ENCODE assay signal across 7 mouse cellular contexts in genomic region chr4:155841651-155842270, GRCm38 (mm10). TPM values are rescaled to one million over a fixed set of nuclear protein-coding genes. Genes with fewer than 3 reads are reported as not detected.
DNase-seq lines count a peak whose midpoint lies in the region; ATAC-seq and TF ChIP-seq lines count a peak whose summit lies in the region.

No protein-coding gene starts in this region.

- H3K36me3 ChIP-seq in lung, embryonic 14.5 days (ENCODE audit: insufficient read depth), result peaks cover 32% of the 10 kb centered on the region; the same call in 1 of the 2 replicates
- peaks cover 15% of the 10 kb centered on the region for H3K36me3 ChIP-seq in embryonic facial prominence, embryonic 12.5 days
- H3K36me3 ChIP-seq in hindbrain, embryonic 15.5 days, result no peaks in the 10 kb centered on the region
- H3K36me3 ChIP-seq in midbrain, embryonic 16.5 days (ENCODE audit: control insufficient read depth, insufficient read depth, low read length), result no peaks in the 10 kb centered on the region

- TF ChIP-seq CTCF in lung, embryonic 14.5 days (IDR thresholded peaks at IDR 0.05; ENCODE audit: low read depth), result no peak

- H3K9me3 ChIP-seq in lung, embryonic 14.5 days (ENCODE audit: low read depth, low read length), result no peaks in the 10 kb centered on the region
- no peaks in the 10 kb centered on the region for H3K9me3 ChIP-seq in embryonic facial prominence, embryonic 12.5 days
- H3K9me3 ChIP-seq in hindbrain, embryonic 15.5 days, result no peaks in the 10 kb centered on the region
- no peaks in the 10 kb centered on the region for H3K9me3 ChIP-seq in midbrain, embryonic 16.5 days (replicated peaks; ENCODE audit: control insufficient read depth, low read length, poor library complexity, severe bottlenecking)

- no peak overlapping the region for H3K27ac ChIP-seq in lung, embryonic 14.5 days (ENCODE audit: low read depth)
- H3K27ac ChIP-seq in embryonic facial prominence, embryonic 12.5 days, result no peak overlapping the region
- H3K27ac ChIP-seq in hindbrain, embryonic 15.5 days (replicated peaks), result no peak overlapping the region
- H3K27ac ChIP-seq in midbrain, embryonic 16.5 days (ENCODE audit: low read length), result no peak overlapping the region

- intact Hi-C loops in left cerebral cortex, postnatal 14 days (cut with DNase I), result no loop called here

- no peak for ATAC-seq in lung, embryonic 14.5 days (ENCODE audit: insufficient read depth)
- no peak for ATAC-seq in embryonic facial prominence, embryonic 12.5 days (ENCODE audit: insufficient number of reproducible peaks, insufficient read depth, low FRiP score, low TSS enrichment)
- ATAC-seq in hindbrain, embryonic 15.5 days (ENCODE audit: low FRiP score, low read depth), result no peak
- ATAC-seq in midbrain, embryonic 16.5 days, result no peak

- 0 out of 2 replicates have a peak, but pooled peaks cover 3% of the 10 kb centered on the region for H3K27me3 ChIP-seq in lung, embryonic 14.5 days (ENCODE audit: insufficient read depth, low read length)
- no peaks in the 10 kb centered on the region for H3K27me3 ChIP-seq in embryonic facial prominence, embryonic 12.5 days
- peaks cover 6% of the 10 kb centered on the region for H3K27me3 ChIP-seq in hindbrain, embryonic 15.5 days
- H3K27me3 ChIP-seq in midbrain, embryonic 16.5 days (ENCODE audit: control insufficient read depth, insufficient read depth, low read depth, low read length), result peaks cover 14% of the 10 kb centered on the region

- WGBS in lung, embryonic 14.5 days, result 40% methylated on average over 38 of the region's 38 CpGs
- WGBS in embryonic facial prominence, embryonic 12.5 days, result 44% methylated on average over 38 of the region's 38 CpGs
- 35% methylated on average over 38 of the region's 38 CpGs for WGBS in hindbrain, embryonic 15.5 days
- WGBS in midbrain, embryonic 16.5 days, result 39% methylated on average over 38 of the region's 38 CpGs

- H3K4me2 ChIP-seq in lung, embryonic 14.5 days, result peak overlapping the region; percentile 96
- H3K4me2 ChIP-seq in embryonic facial prominence, embryonic 12.5 days (replicated peaks), result peak overlapping the region; percentile 94
- H3K4me2 ChIP-seq in hindbrain, embryonic 15.5 days, result peak overlapping the region; percentile 52
- H3K4me2 ChIP-seq in midbrain, embryonic 16.5 days (ENCODE audit: low read length), result peak overlapping the region; percentile 53; the same call in 1 of the 2 replicates

- H3K9ac ChIP-seq in lung, embryonic 14.5 days, result peak overlapping the region; percentile 63; the same call in 1 of the 2 replicates
- no peak overlapping the region for H3K9ac ChIP-seq in embryonic facial prominence, embryonic 12.5 days
- H3K9ac ChIP-seq in hindbrain, embryonic 15.5 days, result no peak overlapping the region
- H3K9ac ChIP-seq in midbrain, embryonic 16.5 days (ENCODE audit: low read depth, low read length), result no peak overlapping the region

- H3K4me3 ChIP-seq in lung, embryonic 14.5 days (ENCODE audit: low read depth, low read length), result peak overlapping the region; percentile 58; the same call in 1 of the 2 replicates
- peak overlapping the region; percentile 47 for H3K4me3 ChIP-seq in embryonic facial prominence, embryonic 12.5 days
- H3K4me3 ChIP-seq in hindbrain, embryonic 15.5 days, result 0 out of 2 replicates have a peak overlapping the region, but pooled peaks have one; percentile 21
- no peak overlapping the region for H3K4me3 ChIP-seq in midbrain, embryonic 16.5 days (ENCODE audit: low read depth, low read length)

- peaks cover 28% of the 10 kb centered on the region for H3K4me1 ChIP-seq in lung, embryonic 14.5 days (ENCODE audit: insufficient read depth)
- H3K4me1 ChIP-seq in embryonic facial prominence, embryonic 12.5 days, result peaks cover 31% of the 10 kb centered on the region
- H3K4me1 ChIP-seq in hindbrain, embryonic 15.5 days (replicated peaks), result peaks cover 20% of the 10 kb centered on the region
- H3K4me1 ChIP-seq in midbrain, embryonic 16.5 days (ENCODE audit: control insufficient read depth, insufficient read depth, low read length), result peaks cover 12% of the 10 kb centered on the region

- DNase-seq in lung, embryonic 14.5 days, result no peak
- no peak for DNase-seq in lung, postnatal 14 days
- DNase-seq in left cerebral cortex, postnatal 14 days (ENCODE audit: low spot score in 2 of 2), result no peak
- no peak for DNase-seq in urinary bladder, postnatal 25 days (ENCODE audit: low spot score)

RNA-seq across cellular contexts. Expression of gene Mxra8, which starts 2.3 kb away (rescaled TPM):
- polyA plus RNA-seq in lung, embryonic 14.5 days (2014; fragmentation: Nextera tagmentation; extraction: Ambion mirVana), result 148 and 155 TPM in 2 replicates
- polyA plus RNA-seq in embryonic facial prominence, embryonic 12.5 days (2016; fragmentation: Nextera tagmentation; extraction: Ambion mirVana), result 50.7 and 52.6 TPM in 2 replicates
- polyA plus RNA-seq in hindbrain, embryonic 15.5 days (2015; fragmentation: Nextera tagmentation; extraction: Ambion mirVana), result 32.5 and 32.7 TPM in 2 replicates
- 16.9 and 21.1 TPM in 2 replicates for polyA plus RNA-seq in midbrain, embryonic 16.5 days (2015; fragmentation: Nextera tagmentation; extraction: Ambion mirVana)
- 10 to 100 TPM in 1 of 2 experiments, 1 to 10 TPM in 1; 9.0 to 14.0 TPM for total RNA-seq in left cerebral cortex, postnatal 14 days (2021)

RNA-seq across cellular contexts. Expression of gene Dvl1, which starts 5.4 kb away (rescaled TPM):
- polyA plus RNA-seq in lung, embryonic 14.5 days (2014; fragmentation: Nextera tagmentation; extraction: Ambion mirVana), result 11.3 and 17.8 TPM in 2 replicates
- 8.3 and 16.9 TPM in 2 replicates for polyA plus RNA-seq in embryonic facial prominence, embryonic 12.5 days (2016; fragmentation: Nextera tagmentation; extraction: Ambion mirVana)
- polyA plus RNA-seq in hindbrain, embryonic 15.5 days (2015; fragmentation: Nextera tagmentation; extraction: Ambion mirVana), result 30.8 and 32.8 TPM in 2 replicates
- polyA plus RNA-seq in midbrain, embryonic 16.5 days (2015; fragmentation: Nextera tagmentation; extraction: Ambion mirVana), result 10.3 and 11.0 TPM in 2 replicates
- total RNA-seq in left cerebral cortex, postnatal 14 days (2021), result 10 to 100 TPM; 81.5 to 81.6 TPM

RNA-seq across cellular contexts. Expression of gene Aurkaip1, which starts 10.7 kb away (rescaled TPM):
- polyA plus RNA-seq in lung, embryonic 14.5 days (2014; fragmentation: Nextera tagmentation; extraction: Ambion mirVana), result 124 and 136 TPM in 2 replicates
- 146 and 149 TPM in 2 replicates for polyA plus RNA-seq in embryonic facial prominence, embryonic 12.5 days (2016; fragmentation: Nextera tagmentation; extraction: Ambion mirVana)
- polyA plus RNA-seq in hindbrain, embryonic 15.5 days (2015; fragmentation: Nextera tagmentation; extraction: Ambion mirVana), result 129 TPM in 2 replicates
- 131 and 134 TPM in 2 replicates for polyA plus RNA-seq in midbrain, embryonic 16.5 days (2015; fragmentation: Nextera tagmentation; extraction: Ambion mirVana)
- total RNA-seq in left cerebral cortex, postnatal 14 days (2021), result 10 to 100 TPM; 83.3 to 84.1 TPM

RNA-seq across cellular contexts. Expression of gene Tas1r3, which starts 21.4 kb away (rescaled TPM):
- 0.16 and 0.22 TPM in 2 replicates for polyA plus RNA-seq in lung, embryonic 14.5 days (2014; fragmentation: Nextera tagmentation; extraction: Ambion mirVana)
- polyA plus RNA-seq in embryonic facial prominence, embryonic 12.5 days (2016; fragmentation: Nextera tagmentation; extraction: Ambion mirVana), result 0.34 and 0.47 TPM in 2 replicates
- 0.43 and 0.54 TPM in 2 replicates for polyA plus RNA-seq in hindbrain, embryonic 15.5 days (2015; fragmentation: Nextera tagmentation; extraction: Ambion mirVana)
- polyA plus RNA-seq in midbrain, embryonic 16.5 days (2015; fragmentation: Nextera tagmentation; extraction: Ambion mirVana), result 0.29 and 0.58 TPM in 2 replicates
- under 1 TPM; 0.20 to 0.27 TPM for total RNA-seq in left cerebral cortex, postnatal 14 days (2021)

RNA-seq across cellular contexts. Expression of gene Cptp, which starts 27.5 kb away (rescaled TPM):
- 17.1 and 18.4 TPM in 2 replicates for polyA plus RNA-seq in lung, embryonic 14.5 days (2014; fragmentation: Nextera tagmentation; extraction: Ambion mirVana)
- 15.9 and 17.1 TPM in 2 replicates for polyA plus RNA-seq in embryonic facial prominence, embryonic 12.5 days (2016; fragmentation: Nextera tagmentation; extraction: Ambion mirVana)
- 25.6 and 29.1 TPM in 2 replicates for polyA plus RNA-seq in hindbrain, embryonic 15.5 days (2015; fragmentation: Nextera tagmentation; extraction: Ambion mirVana)
- polyA plus RNA-seq in midbrain, embryonic 16.5 days (2015; fragmentation: Nextera tagmentation; extraction: Ambion mirVana), result 25.1 and 28.1 TPM in 2 replicates
- 10 to 100 TPM; 28.8 to 29.7 TPM for total RNA-seq in left cerebral cortex, postnatal 14 days (2021)
